Comparison of ENCODE assay signal across 31 mouse cellular contexts in genomic region chr6:16942433-16942832, GRCm38 (mm10). TPM values are rescaled to one million over a fixed set of nuclear protein-coding genes. Genes with fewer than 3 reads are reported as not detected.
DNase-seq lines count a peak whose midpoint lies in the region; ATAC-seq and TF ChIP-seq lines count a peak whose summit lies in the region.
"Had no signal": no experiment of that assay in that cellular context is flagged by ENCODE, and none has a peak within 500 bp of the region (broad histone marks: within the 10 kb centered on the region; RNA-seq: fewer than 3 reads in every experiment).

No protein-coding gene starts in this region.

- H3K27ac ChIP-seq in forebrain, embryonic 10.5 days, result no peak overlapping the region
- H3K27ac ChIP-seq in forebrain, postnatal 0 days (ENCODE audit: low read depth, low read length), result no peak overlapping the region
- no peak overlapping the region for H3K27ac ChIP-seq in CH12.LX (ENCODE audit: insufficient read depth, low read depth)
- H3K27ac ChIP-seq: embryonic facial prominence, embryonic 12.5 days; heart, embryonic 10.5 days; heart, embryonic 15.5 days; hindbrain, embryonic 13.5 days; left cerebral cortex, adult 2 months; limb, embryonic 12.5 days; liver, embryonic 12.5 days; neural tube, embryonic 13.5 days; stomach, postnatal 0 days had no signal

- H3K9ac ChIP-seq in forebrain, postnatal 0 days, result no peak overlapping the region
- no peak overlapping the region for H3K9ac ChIP-seq in CH12.LX (ENCODE audit: insufficient read depth, low read depth)
- H3K9ac ChIP-seq: embryonic facial prominence, embryonic 12.5 days; heart, embryonic 15.5 days; hindbrain, embryonic 13.5 days; limb, embryonic 12.5 days; liver, embryonic 12.5 days; liver, postnatal 0 days; neural tube, embryonic 13.5 days had no signal

- TF ChIP-seq CTCF in forebrain, postnatal 0 days (IDR thresholded peaks at IDR 0.05; ENCODE audit: low read depth), result no peak
- no peak for TF ChIP-seq CTCF in CH12.LX (conservative IDR thresholded peaks at IDR 0.05 in 1 of 2, IDR thresholded peaks at IDR 0.05 in 1 of 2; ENCODE audit: low read depth in 2 of 2, low read length in 2 of 2)

- no peak for TF ChIP-seq POLR2A in CH12.LX (IDR thresholded peaks at IDR 0.05; ENCODE audit: low read depth, low read length)

- H3K36me3 ChIP-seq in forebrain, embryonic 10.5 days (replicated peaks), result no peaks in the 10 kb centered on the region
- H3K36me3 ChIP-seq in forebrain, postnatal 0 days (ENCODE audit: insufficient read depth), result no peaks in the 10 kb centered on the region
- no peaks in the 10 kb centered on the region for H3K36me3 ChIP-seq in CH12.LX (replicated peaks in 1 of 2; ENCODE audit: control insufficient read depth in 1 of 2, insufficient read depth in 1 of 2, low read length in 1 of 2)
- H3K36me3 ChIP-seq: embryonic facial prominence, embryonic 12.5 days; heart, embryonic 10.5 days; heart, embryonic 15.5 days; hindbrain, embryonic 13.5 days; limb, embryonic 12.5 days; liver, embryonic 12.5 days; neural tube, embryonic 13.5 days had no signal

- no peak for ATAC-seq in forebrain, postnatal 0 days
- ATAC-seq: intestine, embryonic 16.5 days; liver, embryonic 12.5 days; liver, postnatal 0 days had no signal

- H3K4me2 ChIP-seq in forebrain, postnatal 0 days (ENCODE audit: low read depth), result no peak overlapping the region
- H3K4me2 ChIP-seq in CH12.LX (ENCODE audit: insufficient read depth, low read depth, poor library complexity, severe bottlenecking), result no peak overlapping the region
- H3K4me2 ChIP-seq: embryonic facial prominence, embryonic 12.5 days; heart, embryonic 15.5 days; hindbrain, embryonic 13.5 days; limb, embryonic 12.5 days; liver, embryonic 12.5 days; midbrain, embryonic 11.5 days; neural tube, embryonic 13.5 days had no signal

- TF ChIP-seq EP300 in CH12.LX (IDR thresholded peaks at IDR 0.05; ENCODE audit: low read length), result no peak; the same call in 1 of the 2 replicates

- in situ Hi-C loops in CH12.LX (cut with MboI; ENCODE audit: low pct_ligation_motif_present, low pct_unique_long_range_greater_than_20kb, low sequenced_read_pairs), result no loop called here

- dilution Hi-C loops in CH12.LX (cut with MboI; ENCODE audit: extremely low pct_ligation_motif_present, extremely low pct_unique_long_range_greater_than_20kb, low sequenced_read_pairs), result no loop called here

- peak; percentile 22 for DNase-seq in forebrain, embryonic 10.5 days (ENCODE audit: extremely low spot score, low spot score)
- DNase-seq in forebrain, postnatal 0 days, result no peak
- DNase-seq in CH12.LX (ENCODE audit: extremely low read depth), result peak; percentile 18
- peak; percentile 3 for DNase-seq in embryo, embryonic 11 days
- peak; percentile 88 for DNase-seq in retina, embryonic 14.5 days (ENCODE audit: low spot score)
- DNase-seq in heart, adult 18-20 months, result no peak
- no peak for DNase-seq in right cerebral cortex, adult 2 months (ENCODE audit: low spot score in 2 of 2)
- DNase-seq: adrenal gland, postnatal 14 days; cerebellum, adult 11-12 months; cerebellum, postnatal 10 days; gastrocnemius, postnatal 10 days; kidney, adult 8-10 months; kidney, postnatal 14 days; liver, postnatal 0 days; lung, postnatal 36 days; right cerebral cortex, postnatal 4 days; thymus, adult 18-20 months; thymus, postnatal 25 days had no signal

- 48% methylated on average over 4 of the region's 4 CpGs for WGBS in forebrain, embryonic 10.5 days
- WGBS in forebrain, postnatal 0 days, result 21% methylated on average over 4 of the region's 4 CpGs

- no peaks in the 10 kb centered on the region for H3K79me2 ChIP-seq in CH12.LX (replicated peaks; ENCODE audit: control insufficient read depth, extremely low read depth, insufficient read depth, poor library complexity, severe bottlenecking)

- H3K4me3 ChIP-seq in forebrain, embryonic 10.5 days, result no peak overlapping the region
- H3K4me3 ChIP-seq in forebrain, postnatal 0 days (ENCODE audit: low read depth, low read length), result no peak overlapping the region
- no peak overlapping the region for H3K4me3 ChIP-seq in CH12.LX (replicated peaks in 1 of 3; ENCODE audit: low read depth in 2 of 3, low read length in 2 of 3, poor library complexity in 1 of 3)
- H3K4me3 ChIP-seq: embryonic facial prominence, embryonic 12.5 days; heart, embryonic 10.5 days; heart, embryonic 15.5 days; hindbrain, embryonic 13.5 days; left cerebral cortex, adult 2 months; limb, embryonic 12.5 days; liver, embryonic 12.5 days; neural tube, embryonic 13.5 days had no signal

- no peak for TF ChIP-seq RAD21 in CH12.LX (IDR thresholded peaks at IDR 0.05; ENCODE audit: low read depth, low read length)

- H3K27me3 ChIP-seq in forebrain, embryonic 10.5 days (ENCODE audit: poor library complexity, severe bottlenecking), result peaks cover 4% of the 10 kb centered on the region; the same call in 1 of the 2 replicates
- H3K27me3 ChIP-seq in forebrain, postnatal 0 days (ENCODE audit: insufficient read depth, low read length), result no peaks in the 10 kb centered on the region
- no peaks in the 10 kb centered on the region for H3K27me3 ChIP-seq in CH12.LX (replicated peaks)
- H3K27me3 ChIP-seq: embryonic facial prominence, embryonic 12.5 days; heart, embryonic 15.5 days; hindbrain, embryonic 13.5 days; limb, embryonic 12.5 days; liver, embryonic 12.5 days; neural tube, embryonic 13.5 days had no signal

- H3K9me3 ChIP-seq in forebrain, embryonic 10.5 days, result no peaks in the 10 kb centered on the region
- H3K9me3 ChIP-seq in forebrain, postnatal 0 days (ENCODE audit: low read length), result no peaks in the 10 kb centered on the region
- no peaks in the 10 kb centered on the region for H3K9me3 ChIP-seq in CH12.LX (replicated peaks; ENCODE audit: low read length)
- H3K9me3 ChIP-seq: embryonic facial prominence, embryonic 12.5 days; heart, embryonic 10.5 days; heart, embryonic 15.5 days; hindbrain, embryonic 13.5 days; limb, embryonic 12.5 days; liver, embryonic 12.5 days; neural tube, embryonic 13.5 days had no signal

- peaks cover 15% of the 10 kb centered on the region for H3K4me1 ChIP-seq in forebrain, embryonic 10.5 days
- no peaks in the 10 kb centered on the region for H3K4me1 ChIP-seq in forebrain, postnatal 0 days (ENCODE audit: insufficient read depth)
- peaks cover 0 to 10% of the 10 kb centered on the region in 2 experiments; a peak in 1 of 4 replicates for H3K4me1 ChIP-seq in CH12.LX (ENCODE audit: control insufficient read depth in 1 of 2, insufficient read depth in 2 of 2)
- H3K4me1 ChIP-seq: embryonic facial prominence, embryonic 12.5 days; heart, embryonic 10.5 days; heart, embryonic 15.5 days; hindbrain, embryonic 13.5 days; limb, embryonic 12.5 days; liver, embryonic 12.5 days; neural tube, embryonic 13.5 days had no signal

TF ChIP-seq in CH12.LX, 34 proteins besides CTCF, POLR2A, EP300 and RAD21:
- peak; percentile 38; the same call in 1 of the 2 replicates for TF ChIP-seq JUN (IDR thresholded peaks at IDR 0.05; ENCODE audit: insufficient read depth, low read depth, low read length)
- no peak for TF ChIP-seq ETS1 (conservative IDR thresholded peaks at IDR 0.05; ENCODE audit: low read depth, low read length)
- peak; percentile 73 for TF ChIP-seq JUND (conservative IDR thresholded peaks at IDR 0.05; ENCODE audit: low read depth, low read length)
- TF ChIP-seq IRF4 (IDR thresholded peaks at IDR 0.05; ENCODE audit: low read depth, low read length), result 0 out of 2 replicates have a peak, but pooled peaks have one; percentile 11
TF ChIP-seq in CH12.LX: peak in this region for 3.

RNA-seq across cellular contexts. Expression of gene Tfec, which starts 44.2 kb away (rescaled TPM):
- polyA plus RNA-seq in forebrain, embryonic 10.5 days (2016; fragmentation: Nextera tagmentation; extraction: Ambion mirVana), result 1.1 and 1.6 TPM in 2 replicates
- total RNA-seq in forebrain, postnatal 0 days (2014; rRNA removed), result 0.24 and 1.5 TPM in 2 replicates
- polyA plus RNA-seq in forebrain, postnatal 0 days (2015; fragmentation: Nextera tagmentation; extraction: Ambion mirVana), result 0.28 and 0.31 TPM in 2 replicates
- not detected in 2 replicates for total RNA-seq in CH12.LX (2012; rRNA removed)
- total RNA-seq in CH12.LX (2014; rRNA removed), result not detected in 2 replicates
- not detected in 2 replicates for polyA plus RNA-seq in CH12.LX (2012; ENCODE audit: insufficient read length, low read depth)
- total RNA-seq in heart, adult 18-20 months (2021), result under 1 TPM; 0.28 to 0.42 TPM
- total RNA-seq: layer of hippocampus, adult 18-20 months; left cerebral cortex, adult 2 months; MEL had no signal

Comparison
In these comparisons a context has a peak if more than half of its experiments do, and no peak if none do; other contexts are left out.
1. DNase-seq: peak in forebrain, embryonic 10.5 days (single experiment), CH12.LX (single experiment), embryo, embryonic 11 days (single experiment) and retina, embryonic 14.5 days (single experiment); none in forebrain, postnatal 0 days (single experiment), heart, adult 18-20 months (0 of 2) and right cerebral cortex, adult 2 months (0 of 2).